Mouse (Mus musculus): ENCODE measurements at regions not wholly inside any gene's neighbourhood (a gene's known extent, or its start where the extent isn't known, plus 50 kb on each side); places are given as distances from the start of the nearest gene placed in this dataset.

DNA sequence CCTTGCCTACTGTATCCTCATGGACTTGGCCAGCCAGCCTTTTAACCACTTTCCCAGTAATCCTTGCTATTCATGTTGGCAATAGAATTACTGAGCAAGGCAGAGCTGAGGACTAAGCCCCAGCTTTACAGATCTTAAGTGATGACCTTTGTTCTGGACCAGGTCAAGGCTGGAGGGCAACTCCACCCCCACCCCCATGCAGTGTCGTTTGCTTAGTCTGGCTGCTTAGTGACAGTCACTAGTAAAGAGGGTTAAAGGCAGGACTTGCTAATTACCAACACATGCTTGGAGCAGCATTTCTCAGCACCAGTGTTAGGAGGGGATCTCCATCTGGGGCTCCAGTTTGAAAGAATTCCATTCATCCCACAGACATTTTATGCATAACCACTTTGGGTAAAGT, 174.2 kb downstream of the 3110018I06Rik start:
- H3K9me3 ChIP-seq (replicated peaks), result no peaks in the 10 kb centered on the region
- no peak overlapping the region for H3K4me3 ChIP-seq (replicated peaks)
- H3K4me2 ChIP-seq, result no peak overlapping the region
- WGBS, result 0% methylated on average over 1 of the region's 1 CpGs
- no peak overlapping the region for H3K9ac ChIP-seq (replicated peaks)
- H3K27ac ChIP-seq (replicated peaks), result no peak overlapping the region
- no peaks in the 10 kb centered on the region for H3K27me3 ChIP-seq (replicated peaks)
- H3K4me1 ChIP-seq, result no peaks in the 10 kb centered on the region
- H3K36me3 ChIP-seq, result no peaks in the 10 kb centered on the region
- ATAC-seq (ENCODE audit: low FRiP score), result no peak

DNA sequence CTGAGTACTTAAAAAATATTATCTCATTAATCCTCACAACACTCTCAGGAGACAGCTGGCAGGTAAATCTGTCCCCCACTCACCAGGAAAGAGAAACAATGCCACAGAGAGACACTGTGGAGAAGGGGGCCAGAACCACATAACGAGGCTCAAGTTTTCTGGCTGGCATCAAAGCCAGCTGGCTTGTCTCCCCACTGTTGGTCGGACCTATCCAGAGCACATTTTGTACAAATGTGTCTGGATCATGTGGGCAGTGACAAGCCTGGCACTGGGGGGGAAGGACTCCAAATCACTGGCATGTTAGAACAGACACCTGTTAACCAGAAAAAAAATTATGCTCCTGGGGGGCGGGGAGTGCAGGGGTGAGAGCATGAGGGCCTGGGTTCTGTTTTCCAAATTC, 179.4 kb downstream of the 3110018I06Rik start:
- H3K4me2 ChIP-seq, result no peak overlapping the region
- H3K9me3 ChIP-seq (replicated peaks), result no peaks in the 10 kb centered on the region
- ATAC-seq (ENCODE audit: low FRiP score), result no peak
- no peak overlapping the region for H3K9ac ChIP-seq (replicated peaks)
- H3K27ac ChIP-seq (replicated peaks), result no peak overlapping the region
- H3K4me3 ChIP-seq (replicated peaks), result no peak overlapping the region
- 84% methylated on average over 3 of the region's 3 CpGs for WGBS
- no peaks in the 10 kb centered on the region for H3K36me3 ChIP-seq
- no peaks in the 10 kb centered on the region for H3K27me3 ChIP-seq (replicated peaks)
- H3K4me1 ChIP-seq, result peaks cover 8% of the 10 kb centered on the region; the same call in 1 of the 2 replicates

DNA sequence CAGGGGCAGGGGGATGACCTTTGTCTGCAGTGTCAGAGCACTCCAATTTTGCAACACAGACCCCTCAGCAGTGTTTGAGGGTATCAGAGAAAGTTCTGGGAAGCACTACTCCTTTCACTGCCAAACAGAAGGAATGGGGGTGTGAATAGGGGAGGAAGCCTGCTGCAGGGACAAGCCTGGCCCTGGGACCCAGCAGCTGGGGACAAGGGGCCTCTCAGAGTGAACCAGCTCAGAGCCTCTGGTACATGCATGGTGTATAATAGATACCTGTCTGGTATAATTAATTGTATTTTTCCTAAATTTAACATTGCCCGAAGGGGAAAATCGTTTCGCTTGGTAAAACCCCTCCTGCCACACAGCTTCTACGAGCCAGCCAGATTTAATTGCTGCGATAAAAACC, 180.6 kb downstream of the 3110018I06Rik start:
- no peaks in the 10 kb centered on the region for H3K36me3 ChIP-seq
- no peaks in the 10 kb centered on the region for H3K9me3 ChIP-seq (replicated peaks)
- H3K4me1 ChIP-seq, result peaks cover 8% of the 10 kb centered on the region; the same call in 1 of the 2 replicates
- 55% methylated on average over 5 of the region's 5 CpGs for WGBS
- no peak for ATAC-seq (ENCODE audit: low FRiP score)
- H3K27me3 ChIP-seq (replicated peaks), result no peaks in the 10 kb centered on the region
- H3K4me2 ChIP-seq, result no peak overlapping the region
- no peak overlapping the region for H3K9ac ChIP-seq (replicated peaks)
- no peak overlapping the region for H3K27ac ChIP-seq (replicated peaks)
- H3K4me3 ChIP-seq (replicated peaks), result no peak overlapping the region

DNA sequence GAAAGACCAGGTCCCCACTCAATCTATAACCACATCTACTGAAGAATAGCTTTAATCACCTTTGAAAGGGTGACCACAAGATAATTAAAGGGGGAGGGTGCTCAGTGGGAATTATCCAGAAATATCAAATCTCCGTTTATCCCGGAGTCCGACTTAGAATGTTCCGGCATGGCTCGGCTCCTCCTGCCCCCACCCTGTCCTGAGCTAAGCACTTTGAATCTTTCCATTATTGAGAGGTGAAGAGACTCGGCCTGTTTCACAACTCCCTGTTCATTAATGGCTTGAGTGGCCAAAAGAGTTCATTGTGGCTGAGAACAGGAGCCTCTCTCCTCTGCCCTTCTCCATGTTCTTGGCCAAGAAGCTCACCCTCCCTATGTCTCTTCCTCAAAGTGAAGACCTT, 181.0 kb downstream of the 3110018I06Rik start:
- no peak overlapping the region for H3K27ac ChIP-seq (replicated peaks)
- ATAC-seq (ENCODE audit: low FRiP score), result no peak
- no peaks in the 10 kb centered on the region for H3K27me3 ChIP-seq (replicated peaks)
- WGBS, result 64% methylated on average over 6 of the region's 6 CpGs
- no peaks in the 10 kb centered on the region for H3K9me3 ChIP-seq (replicated peaks)
- H3K9ac ChIP-seq (replicated peaks), result no peak overlapping the region
- H3K4me1 ChIP-seq, result peaks cover 8% of the 10 kb centered on the region; the same call in 1 of the 2 replicates
- H3K4me2 ChIP-seq, result no peak overlapping the region
- H3K36me3 ChIP-seq, result no peaks in the 10 kb centered on the region
- no peak overlapping the region for H3K4me3 ChIP-seq (replicated peaks)

DNA sequence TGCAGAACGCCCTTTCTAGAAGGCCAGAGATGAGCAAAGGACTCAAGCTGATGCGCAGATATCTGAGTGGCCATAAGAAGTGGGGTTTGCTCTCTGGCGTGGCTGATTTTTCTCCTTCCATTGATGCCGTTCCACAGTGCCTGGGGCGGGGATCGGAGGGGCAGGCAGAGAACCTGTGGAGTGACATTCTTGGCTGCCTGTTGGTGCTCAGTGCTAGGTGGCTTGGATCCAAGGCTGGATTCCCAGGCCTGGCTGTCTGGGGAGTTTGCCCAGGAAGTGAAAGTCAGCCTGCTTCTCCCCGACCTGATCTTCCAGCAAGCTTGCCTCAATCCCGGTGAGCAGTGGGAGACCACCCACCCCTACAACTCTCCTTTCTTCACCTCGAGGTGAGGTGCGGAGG, 181.5 kb downstream of the 3110018I06Rik start:
- ATAC-seq (ENCODE audit: low FRiP score), result no peak
- 85% methylated on average over 10 of the region's 10 CpGs for WGBS

DNA sequence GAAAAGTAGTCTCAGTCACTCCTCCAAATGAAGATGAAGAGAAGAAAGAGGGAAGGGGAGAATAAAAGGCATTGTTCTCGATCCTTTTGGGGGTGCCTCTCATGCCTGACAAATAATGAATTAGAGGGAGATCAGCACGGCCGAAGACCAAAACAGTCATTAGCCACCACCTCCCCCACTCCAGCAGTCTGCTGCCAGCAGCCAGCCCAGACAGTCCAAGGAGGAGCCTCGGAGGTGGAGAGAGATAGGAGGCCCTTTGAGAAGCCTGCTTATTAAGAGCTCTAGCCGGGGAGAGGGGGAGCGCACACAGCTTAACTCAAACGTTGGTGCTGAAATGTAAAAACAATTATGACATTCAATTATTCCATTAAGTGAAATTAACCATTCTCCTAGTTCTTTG, 188.6 kb downstream of the 3110018I06Rik start:
- H3K36me3 ChIP-seq, result no peaks in the 10 kb centered on the region
- no peaks in the 10 kb centered on the region for H3K9me3 ChIP-seq (replicated peaks)
- no peak overlapping the region for H3K4me3 ChIP-seq (replicated peaks)
- WGBS, result 31% methylated on average over 7 of the region's 7 CpGs
- H3K4me1 ChIP-seq, result no peaks in the 10 kb centered on the region
- no peak overlapping the region for H3K27ac ChIP-seq (replicated peaks)
- no peaks in the 10 kb centered on the region for H3K27me3 ChIP-seq (replicated peaks)
- no peak overlapping the region for H3K4me2 ChIP-seq
- no peak overlapping the region for H3K9ac ChIP-seq (replicated peaks)
- no peak for ATAC-seq (ENCODE audit: low FRiP score)

More for the DNA sequence above, 181.5 kb downstream of the 3110018I06Rik start:
- Histone ChIP-seq H3K9ac (replicated peaks) (no peak overlapping the region), H3K4me2 (no peak overlapping the region), H3K9me3 (replicated peaks) (no peaks in the 10 kb centered on the region), H3K27me3 (replicated peaks) (no peaks in the 10 kb centered on the region), H3K27ac (replicated peaks) (no peak overlapping the region), H3K4me3 (replicated peaks) (no peak overlapping the region), H3K36me3 (no peaks in the 10 kb centered on the region), H3K4me1 (peaks cover 8% of the 10 kb centered on the region; the same call in 1 of the 2 replicates)

DNA sequence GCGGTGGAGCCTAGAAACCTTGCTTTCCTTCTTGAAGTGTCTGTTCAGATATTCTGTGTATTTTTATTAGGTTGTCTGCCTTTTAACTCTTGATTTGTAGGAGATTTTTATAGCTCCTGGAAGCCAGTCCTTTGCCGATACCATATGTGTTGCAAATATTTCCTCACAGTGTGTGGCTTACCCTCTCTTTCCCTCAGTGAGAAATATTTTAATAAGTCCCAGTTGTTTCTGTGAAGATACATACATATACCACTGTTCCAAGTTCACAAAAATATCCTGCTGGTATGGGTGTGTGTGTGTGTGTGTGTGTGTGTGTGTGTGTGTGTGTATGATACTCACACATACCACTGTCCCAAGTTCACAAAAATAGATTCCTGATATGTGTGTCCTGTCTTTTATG, 199.0 kb downstream of the 3110018I06Rik start:
- Histone ChIP-seq H3K4me2 (no peak overlapping the region), H3K27me3 (replicated peaks) (no peaks in the 10 kb centered on the region), H3K4me1 (peaks cover 8% of the 10 kb centered on the region), H3K9me3 (replicated peaks) (no peaks in the 10 kb centered on the region), H3K9ac (replicated peaks) (no peak overlapping the region), H3K27ac (replicated peaks) (no peak overlapping the region), H3K4me3 (replicated peaks) (no peak overlapping the region), H3K36me3 (no peaks in the 10 kb centered on the region)
- ATAC-seq (ENCODE audit: low FRiP score), result no peak
- WGBS, result 82% methylated on average over 2 of the region's 2 CpGs

DNA sequence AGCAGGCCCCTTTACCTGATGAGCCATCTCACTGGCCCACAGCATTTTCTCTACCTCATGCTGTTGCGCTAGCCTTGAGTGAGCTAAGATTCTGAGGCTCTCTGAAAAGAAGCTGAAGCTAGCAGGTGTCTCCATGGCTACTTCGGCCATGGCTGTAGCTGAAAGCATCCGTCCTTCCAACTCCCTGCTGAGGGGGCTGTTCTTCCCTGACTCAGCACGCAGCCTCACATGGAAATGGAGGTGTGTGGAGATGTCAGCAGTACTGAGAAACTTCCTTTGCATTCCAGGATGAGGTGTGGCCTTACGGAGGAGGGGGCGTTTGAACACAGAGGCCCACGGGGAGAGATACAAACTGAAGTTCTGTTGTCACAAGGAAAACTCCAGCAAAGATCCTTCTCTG, 201.0 kb downstream of the 3110018I06Rik start:
- WGBS, result 63% methylated on average over 7 of the region's 7 CpGs
- no peaks in the 10 kb centered on the region for H3K9me3 ChIP-seq (replicated peaks)
- no peaks in the 10 kb centered on the region for H3K36me3 ChIP-seq
- H3K9ac ChIP-seq (replicated peaks), result no peak overlapping the region
- H3K4me3 ChIP-seq (replicated peaks), result no peak overlapping the region
- H3K27ac ChIP-seq (replicated peaks), result no peak overlapping the region
- H3K27me3 ChIP-seq (replicated peaks), result no peaks in the 10 kb centered on the region
- H3K4me1 ChIP-seq, result peaks cover 17% of the 10 kb centered on the region
- no peak overlapping the region for H3K4me2 ChIP-seq
- ATAC-seq (ENCODE audit: low FRiP score), result no peak

DNA sequence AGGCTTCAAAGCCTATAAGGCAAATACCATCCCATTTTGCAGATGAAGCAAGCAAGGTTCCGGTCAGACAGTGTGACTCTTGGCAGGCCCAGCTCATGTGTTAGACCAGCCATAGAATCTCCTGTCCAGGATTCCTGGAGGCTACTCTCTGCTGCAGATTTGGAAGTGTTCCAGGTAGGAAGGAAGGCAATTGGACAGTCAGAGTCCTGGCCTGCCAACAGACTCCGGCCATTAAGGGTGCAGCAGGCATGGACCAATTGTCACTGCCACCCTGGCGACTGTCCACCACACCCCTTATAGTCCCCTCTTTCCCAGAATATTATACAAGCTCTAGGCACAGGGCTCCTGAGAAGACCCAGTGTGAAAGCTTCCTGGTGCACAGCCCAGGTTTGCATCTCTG, 201.6 kb downstream of the 3110018I06Rik start:
- Histone ChIP-seq H3K4me2 (0 out of 2 replicates have a peak overlapping the region, but pooled peaks have one; percentile 11), H3K27me3 (replicated peaks) (no peaks in the 10 kb centered on the region), H3K36me3 (no peaks in the 10 kb centered on the region), H3K4me3 (replicated peaks) (no peak overlapping the region), H3K9me3 (replicated peaks) (no peaks in the 10 kb centered on the region), H3K9ac (replicated peaks) (no peak overlapping the region), H3K4me1 (peaks cover 17% of the 10 kb centered on the region), H3K27ac (replicated peaks) (no peak overlapping the region)
- WGBS, result 71% methylated on average over 3 of the region's 3 CpGs
- no peak; the same call in 1 of the 2 replicates for ATAC-seq (ENCODE audit: low FRiP score)

DNA sequence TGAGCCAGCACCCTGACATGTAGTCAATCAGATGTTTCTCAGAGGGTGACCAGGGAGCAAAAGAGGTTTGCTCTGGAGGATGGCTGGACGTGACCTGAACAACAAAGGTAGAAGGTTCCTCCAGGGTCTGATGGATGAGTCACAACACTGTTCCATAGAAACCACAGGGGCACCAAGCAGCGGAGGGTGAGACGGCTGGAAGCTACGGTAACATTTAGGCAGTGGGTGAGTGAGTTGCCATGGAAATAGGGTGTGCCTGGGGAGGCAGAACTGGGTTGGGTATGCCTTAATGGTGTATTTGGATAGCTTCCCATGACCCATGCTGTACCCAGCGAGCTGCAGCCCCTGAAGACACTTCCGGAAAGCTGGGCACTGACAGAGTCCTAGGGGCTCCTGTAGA, 205.3 kb downstream of the 3110018I06Rik start:
- no peak for ATAC-seq (ENCODE audit: low FRiP score)
- Histone ChIP-seq H3K9me3 (replicated peaks) (no peaks in the 10 kb centered on the region), H3K4me1 (peaks cover 17% of the 10 kb centered on the region), H3K27me3 (replicated peaks) (no peaks in the 10 kb centered on the region), H3K27ac (replicated peaks) (no peak overlapping the region), H3K36me3 (no peaks in the 10 kb centered on the region), H3K4me2 (no peak overlapping the region), H3K9ac (replicated peaks) (no peak overlapping the region), H3K4me3 (replicated peaks) (no peak overlapping the region)
- WGBS, result 50% methylated on average over 6 of the region's 6 CpGs

DNA sequence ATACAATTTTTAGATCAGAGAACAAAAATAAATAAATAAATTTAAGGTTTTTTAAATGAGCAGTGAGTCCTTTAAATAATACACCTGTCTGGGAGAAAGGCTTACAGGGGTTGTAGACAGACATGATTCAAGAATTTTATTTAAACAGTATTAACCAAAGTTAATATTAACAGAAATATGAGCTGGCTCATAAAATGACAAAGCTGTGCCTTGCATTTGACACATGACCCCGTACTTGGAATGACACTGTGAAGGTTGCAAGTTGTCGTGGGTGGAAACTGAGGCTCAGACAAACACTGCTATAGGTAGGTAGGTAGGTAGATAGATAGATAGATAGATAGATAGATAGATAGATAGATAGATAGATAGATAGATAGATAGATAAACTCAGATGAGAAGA, 206.6 kb downstream of the 3110018I06Rik start:
- Histone ChIP-seq H3K9ac (replicated peaks) (no peak overlapping the region), H3K27ac (replicated peaks) (no peak overlapping the region), H3K4me2 (no peak overlapping the region), H3K27me3 (replicated peaks) (no peaks in the 10 kb centered on the region), H3K4me3 (replicated peaks) (no peak overlapping the region), H3K36me3 (no peaks in the 10 kb centered on the region), H3K9me3 (replicated peaks) (no peaks in the 10 kb centered on the region), H3K4me1 (peaks cover 16% of the 10 kb centered on the region)
- 91% methylated on average over 2 of the region's 2 CpGs for WGBS
- ATAC-seq (ENCODE audit: low FRiP score), result no peak

DNA sequence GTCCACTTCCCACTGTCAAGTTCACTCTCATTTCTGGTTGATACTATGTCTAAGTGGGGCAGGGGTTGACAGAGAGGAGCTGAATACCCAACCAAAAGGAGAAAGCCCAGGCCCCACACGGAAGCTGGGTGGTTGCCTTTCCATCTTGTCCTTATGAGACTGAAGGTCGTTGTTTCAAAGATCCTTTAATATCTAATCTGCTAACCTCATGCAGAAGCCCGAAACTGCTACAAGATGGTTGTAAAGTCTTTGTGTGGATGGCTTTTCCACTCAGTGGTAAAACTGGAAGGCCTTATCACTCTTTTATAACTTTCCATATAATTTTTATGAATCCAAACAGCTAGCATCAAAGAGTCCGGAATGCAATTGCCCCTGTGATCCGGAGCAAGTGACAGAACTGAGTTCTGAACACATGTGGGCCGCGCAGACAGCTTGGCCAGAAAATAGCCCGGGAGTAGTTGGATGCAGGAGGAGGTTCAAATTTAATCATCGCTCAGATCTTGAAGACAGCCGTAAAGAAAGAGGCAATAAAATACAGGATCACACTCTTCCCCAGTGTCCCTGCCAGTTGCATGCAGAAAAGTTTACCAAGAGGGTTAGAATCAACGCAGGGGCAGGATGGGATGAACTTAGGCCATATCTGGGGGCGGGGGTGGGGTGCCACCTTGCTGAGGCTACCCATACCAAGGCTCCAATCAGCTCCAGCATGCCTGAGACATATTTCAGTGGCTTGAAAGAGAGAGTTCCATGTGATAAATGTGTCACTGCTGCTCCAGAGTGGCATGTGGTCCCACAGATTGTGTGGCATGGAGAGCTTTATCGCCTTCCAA, 207.2 kb downstream of the 3110018I06Rik start:
- Histone ChIP-seq H3K9ac (replicated peaks) (no peak overlapping the region), H3K27ac (replicated peaks) (no peak overlapping the region), H3K4me2 (no peak overlapping the region), H3K4me1 (peaks cover 10% of the 10 kb centered on the region), H3K9me3 (replicated peaks) (no peaks in the 10 kb centered on the region), H3K4me3 (replicated peaks) (no peak overlapping the region), H3K27me3 (replicated peaks) (no peaks in the 10 kb centered on the region), H3K36me3 (no peaks in the 10 kb centered on the region)
- ATAC-seq (ENCODE audit: low FRiP score), result no peak
- WGBS, result 84% methylated on average over 13 of the region's 13 CpGs

Measured in neural tube, embryonic 15.5 days (tissue).